11 mouse cellular contexts compared by ENCODE assay signal in genomic region chr9:65728588-65728987, GRCm38 (mm10).
"Had no signal": no experiment of that assay in that cellular context is flagged by ENCODE, and none has a peak within 500 bp of the region (broad histone marks: within the 10 kb centered on the region; RNA-seq: fewer than 3 reads in every experiment).

No protein-coding gene starts in this region.

- DNase-seq: retina, postnatal 1 day; right cerebral cortex, adult 18-20 months; right cerebral cortex, postnatal 14 days; right cerebral cortex, postnatal 4 days; spleen, adult 18-20 months; thymus, adult 18-20 months; thymus, adult 2 months; thymus, postnatal 14 days; thymus, postnatal 25 days; thymus, postnatal 36 days; thymus, postnatal 4 days had no signal
